ENCODE assay signal across 10 mouse cellular contexts in genomic region chr15:10747226-10747625, GRCm38 (mm10). TPM values are rescaled to one million over a fixed set of nuclear protein-coding genes. Genes with fewer than 3 reads are reported as not detected.
DNase-seq lines count a peak whose midpoint lies in the region; ATAC-seq and TF ChIP-seq lines count a peak whose summit lies in the region.
"Had no signal": no experiment of that assay in that cellular context is flagged by ENCODE, and none has a peak within 500 bp of the region (broad histone marks: within the 10 kb centered on the region; RNA-seq: fewer than 3 reads in every experiment).

No protein-coding gene starts in this region.

- H3K27me3 ChIP-seq in lung, embryonic 16.5 days (ENCODE audit: control insufficient read depth, insufficient read depth, low read depth, low read length) = no peaks in the 10 kb centered on the region
- H3K27me3 ChIP-seq in hindbrain, postnatal 0 days (ENCODE audit: insufficient read depth, low read length) = no peaks in the 10 kb centered on the region
- no peaks in the 10 kb centered on the region for H3K27me3 ChIP-seq in liver, postnatal 0 days (ENCODE audit: insufficient read depth, low read length)

- TF ChIP-seq CTCF in embryonic fibroblast, embryonic 13.5 days (IDR thresholded peaks at IDR 0.05; ENCODE audit: borderline replicate concordance, insufficient read depth, low read length) = no peak
- TF ChIP-seq CTCF in hindbrain, postnatal 0 days (IDR thresholded peaks at IDR 0.05; ENCODE audit: low read depth) = no peak
- TF ChIP-seq CTCF in liver, postnatal 0 days (IDR thresholded peaks at IDR 0.05; ENCODE audit: low read depth) = no peak

- H3K4me1 ChIP-seq in lung, embryonic 16.5 days (replicated peaks; ENCODE audit: control insufficient read depth, insufficient read depth, low read length) = peaks cover 9% of the 10 kb centered on the region
- H3K4me1 ChIP-seq in embryonic fibroblast, embryonic 13.5 days (ENCODE audit: control insufficient read depth, insufficient read depth, low read length) = peaks cover 29% of the 10 kb centered on the region
- H3K4me1 ChIP-seq in hindbrain, postnatal 0 days (ENCODE audit: insufficient read depth, low read length) = peaks cover 6% of the 10 kb centered on the region; the same call in 1 of the 2 replicates
- H3K4me1 ChIP-seq in liver, postnatal 0 days (ENCODE audit: insufficient read depth) = no peaks in the 10 kb centered on the region; the same call in 1 of the 2 replicates

- 33% methylated on average over 4 of the region's 4 CpGs for WGBS in lung, embryonic 16.5 days
- WGBS in hindbrain, postnatal 0 days = 20% methylated on average over 4 of the region's 4 CpGs
- 55% methylated on average over 4 of the region's 4 CpGs for WGBS in liver, postnatal 0 days (ENCODE audit: insufficient replicate concordance)

- DNase-seq in lung, postnatal 36 days = no peak
- no peak for DNase-seq in hindbrain, postnatal 0 days (ENCODE audit: low spot score)
- peak; percentile 43 for DNase-seq in retina, embryonic 14.5 days (ENCODE audit: low spot score)
- DNase-seq in adrenal gland, postnatal 14 days = no peak
- no peak for DNase-seq in liver, postnatal 0 days
- DNase-seq: adrenal gland, postnatal 10 days had no signal

- no peak overlapping the region for H3K4me2 ChIP-seq in lung, embryonic 16.5 days (ENCODE audit: low read depth, low read length)
- peak overlapping the region; percentile 13; the same call in 1 of the 2 replicates for H3K4me2 ChIP-seq in hindbrain, postnatal 0 days (ENCODE audit: low read depth, low read length)
- no peak overlapping the region for H3K4me2 ChIP-seq in liver, postnatal 0 days (ENCODE audit: low read depth, low read length)

- H3K9me3 ChIP-seq in lung, embryonic 16.5 days (ENCODE audit: control insufficient read depth, low read length) = no peaks in the 10 kb centered on the region
- no peaks in the 10 kb centered on the region for H3K9me3 ChIP-seq in hindbrain, postnatal 0 days (ENCODE audit: low read length)
- no peaks in the 10 kb centered on the region for H3K9me3 ChIP-seq in liver, postnatal 0 days (ENCODE audit: low read length)

- no peak for ATAC-seq in lung, embryonic 16.5 days (ENCODE audit: low read depth)
- ATAC-seq in hindbrain, postnatal 0 days = no peak
- ATAC-seq in liver, postnatal 0 days = no peak

- no peaks in the 10 kb centered on the region for H3K36me3 ChIP-seq in lung, embryonic 16.5 days (ENCODE audit: control insufficient read depth, insufficient read depth, low read length)
- H3K36me3 ChIP-seq in hindbrain, postnatal 0 days (ENCODE audit: insufficient read depth, low read length) = no peaks in the 10 kb centered on the region
- H3K36me3 ChIP-seq in liver, postnatal 0 days (replicated peaks; ENCODE audit: insufficient read depth, low read length) = no peaks in the 10 kb centered on the region

- TF ChIP-seq POLR2A in embryonic fibroblast, embryonic 13.5 days (IDR thresholded peaks at IDR 0.05; ENCODE audit: low read depth, low read length) = no peak

- no peak overlapping the region for H3K4me3 ChIP-seq in lung, embryonic 16.5 days (ENCODE audit: low read length)
- H3K4me3 ChIP-seq in embryonic fibroblast, embryonic 13.5 days (ENCODE audit: insufficient read depth, low read length) = no peak overlapping the region
- H3K4me3 ChIP-seq in hindbrain, postnatal 0 days (ENCODE audit: low read length) = no peak overlapping the region
- H3K4me3 ChIP-seq in liver, postnatal 0 days (ENCODE audit: low read depth, low read length) = no peak overlapping the region

- peak overlapping the region; percentile 25 for H3K27ac ChIP-seq in lung, embryonic 16.5 days (ENCODE audit: low read length)
- peak overlapping the region; percentile 62 for H3K27ac ChIP-seq in embryonic fibroblast, embryonic 13.5 days (ENCODE audit: insufficient read depth, low read length)
- no peak overlapping the region for H3K27ac ChIP-seq in hindbrain, postnatal 0 days
- no peak overlapping the region for H3K27ac ChIP-seq in liver, postnatal 0 days (ENCODE audit: low read depth)
- H3K27ac ChIP-seq: liver, embryonic 14.5 days had no signal

- H3K9ac ChIP-seq in lung, embryonic 16.5 days (ENCODE audit: low read length) = 0 out of 2 replicates have a peak overlapping the region, but pooled peaks have one; percentile 20
- H3K9ac ChIP-seq in hindbrain, postnatal 0 days (replicated peaks; ENCODE audit: low read length) = no peak overlapping the region
- H3K9ac ChIP-seq in liver, postnatal 0 days (replicated peaks) = no peak overlapping the region
- H3K9ac ChIP-seq: liver, embryonic 14.5 days had no signal

- no peak for TF ChIP-seq EP300 in liver, postnatal 0 days (IDR thresholded peaks at IDR 0.05; ENCODE audit: low read depth)

RNA-seq across cellular contexts. Expression of gene Rai14, which starts 32.8 kb away (rescaled TPM):
- 80.9 and 84.2 TPM in 2 replicates for polyA plus RNA-seq in lung, embryonic 16.5 days (2015; fragmentation: Nextera tagmentation; extraction: Ambion mirVana)
- 134 and 136 TPM in 2 replicates for polyA plus RNA-seq in embryonic fibroblast, embryonic 13.5 days (2011; ENCODE audit: insufficient read length, low read depth, missing spikeins)
- total RNA-seq in hindbrain, postnatal 0 days (2014; rRNA removed) = 9.0 and 11.0 TPM in 2 replicates
- polyA plus RNA-seq in hindbrain, postnatal 0 days (2015; fragmentation: Nextera tagmentation; extraction: Ambion mirVana) = 5.1 and 5.7 TPM in 2 replicates
- total RNA-seq in adrenal gland, postnatal 14 days (2021) = 22.8 and 23.1 TPM in 2 replicates
- polyA plus RNA-seq in liver, postnatal 0 days (2015; fragmentation: Nextera tagmentation; extraction: Ambion mirVana) = 4.8 and 5.4 TPM in 2 replicates
- total RNA-seq: MEL had no signal

Comparison
In these comparisons a context has a peak if more than half of its experiments do, and no peak if none do; other contexts are left out.
1. H3K27ac ChIP-seq: peak in lung, embryonic 16.5 days (single experiment) and embryonic fibroblast, embryonic 13.5 days (single experiment); none in hindbrain, postnatal 0 days (single experiment) and liver, postnatal 0 days (single experiment).
2. RNA of gene Rai14, which starts 32.8 kb away (polyA plus RNA-seq): 134 to 136 TPM in embryonic fibroblast, embryonic 13.5 days and 80.9 to 84.2 TPM in lung, embryonic 16.5 days; 5.1 to 5.7 TPM in hindbrain, postnatal 0 days and 4.8 to 5.4 TPM in liver, postnatal 0 days; every median in the first group is over 10 times any median in the second.